Mouse (Mus musculus) heart, adult 2 months (tissue): ENCODE measurements at regions not wholly inside any gene's neighbourhood (a gene's known extent, or its start where the extent isn't known, plus 50 kb on each side); places are given as distances from the start of the nearest gene placed in this dataset.

Source experiments
- DNase-seq, 2 experiments: peaks; one replicate each; pipeline ENCODE4 v3.0.0; 2021
- H3K27ac ChIP-seq: fragments of 200-600 bp; 2 replicates; pipeline ENCODE4 v1.8.1; 2022
- H3K27me3 ChIP-seq: fragments of 200-500 bp; 2 replicates; pipeline ENCODE4 v1.6.1; 2012; ENCODE audit warnings: mild to moderate bottlenecking, low read length, inconsistent platforms, mixed read lengths; ENCODE audit not compliant: control insufficient read depth, insufficient read depth
- H3K36me3 ChIP-seq: fragments of 200-500 bp; 2 replicates; pipeline ENCODE4 v1.6.1; 2012; ENCODE audit warnings: low read length, inconsistent platforms; ENCODE audit not compliant: control insufficient read depth, insufficient read depth
- H3K4me1 ChIP-seq: fragments of 200-500 bp; 2 replicates; pipeline ENCODE4 v1.6.1; 2011; ENCODE audit warnings: low read length; ENCODE audit not compliant: control insufficient read depth, insufficient read depth
- H3K4me3 ChIP-seq: fragments of 200-600 bp; 2 replicates; pipeline ENCODE4 v1.8.1; 2022
- H3K79me2 ChIP-seq: fragments of 200-500 bp; replicated peaks from 2 replicates; pipeline ENCODE4 v1.6.1; 2012; ENCODE audit warnings: mild to moderate bottlenecking, inconsistent platforms, low read length, moderate library complexity, mixed read lengths; ENCODE audit not compliant: control insufficient read depth, insufficient read depth
- H3K9ac ChIP-seq: fragments of 200-500 bp; 2 replicates; pipeline ENCODE4 v1.6.1; 2012; ENCODE audit warnings: low read depth, mild to moderate bottlenecking, control low read depth, inconsistent platforms, low read length, mixed read lengths
- CTCF ChIP-seq: fragments of 200-600 bp; IDR thresholded peaks from 2 replicates; pipeline ENCODE4 v1.8.1; 2022; ENCODE audit warnings: antibody characterized with exemption, mild to moderate bottlenecking, moderate library complexity
- EP300 ChIP-seq: fragments of 200-500 bp; IDR thresholded peaks from 2 replicates; pipeline ENCODE4 v1.6.1; 2011; ENCODE audit warnings: low read depth, low read length, control low read depth; ENCODE audit not compliant: insufficient read depth
- POLR2A ChIP-seq: fragments of 200-500 bp; IDR thresholded peaks from 2 replicates; pipeline ENCODE4 v1.6.1; 2011; ENCODE audit warnings: mild to moderate bottlenecking, low read depth, low read length, control low read depth; ENCODE audit not compliant: insufficient read depth
- WGBS: fragments of 180-500 bp; shearing (Covaris S2); methylation state at CpG from one replicate; pipeline ENCODE4 v1.1.7; 2018; 5-methylcytosine and 5-hydroxymethylcytosine counted together
- intact Hi-C: fragments of 180-260 bp; cut with DNase I; formaldehyde crosslinking; loops from one replicate; pipeline ENCODE4 v1.15.1; 2025

GRCm38 (mm10) chr6:117256099-117256471, 87.8 kb downstream of the Cxcl12 start:
- no peak for DNase-seq
- Histone ChIP-seq H3K27me3 (no peaks in the 10 kb centered on the region), H3K27ac (no peak overlapping the region), H3K4me1 (peaks cover 2% of the 10 kb centered on the region; the same call in 1 of the 2 replicates), H3K79me2 (no peaks in the 10 kb centered on the region), H3K9ac (no peak overlapping the region), H3K36me3 (no peaks in the 10 kb centered on the region), H3K4me3 (no peak overlapping the region)
- 83% methylated on average over 2 of the region's 2 CpGs for WGBS
- TF ChIP-seq POLR2A (no peak), CTCF (no peak), EP300 (no peak)
- intact Hi-C loops, result no loop called here

GRCm38 (mm10) chr6:117257591-117257990, 89.3 kb downstream of the Cxcl12 start:
- Histone ChIP-seq H3K36me3 (no peaks in the 10 kb centered on the region), H3K27me3 (no peaks in the 10 kb centered on the region), H3K79me2 (no peaks in the 10 kb centered on the region), H3K9ac (no peak overlapping the region), H3K27ac (no peak overlapping the region), H3K4me3 (no peak overlapping the region), H3K4me1 (peaks cover 2% of the 10 kb centered on the region; the same call in 1 of the 2 replicates)
- 88% methylated on average over 4 of the region's 4 CpGs for WGBS
- TF ChIP-seq EP300 (no peak), CTCF (no peak), POLR2A (no peak)
- DNase-seq, result no peak
- intact Hi-C loops, result no loop called here

- TF ChIP-seq CTCF (no peak), EP300 (no peak), POLR2A (no peak)
- H3K27me3 ChIP-seq, result no peaks in the 10 kb centered on the region
- no peaks in the 10 kb centered on the region for H3K79me2 ChIP-seq
- H3K9ac ChIP-seq, result no peak overlapping the region
- no peaks in the 10 kb centered on the region for H3K36me3 ChIP-seq
- WGBS, result 30% methylated on average over 1 of the region's 1 CpGs
- intact Hi-C loops, result no loop called here
- H3K27ac ChIP-seq, result no peak overlapping the region
- peaks cover 7% of the 10 kb centered on the region for H3K4me1 ChIP-seq
- no peak overlapping the region for H3K4me3 ChIP-seq
- no peak for DNase-seq
These were observed 99.6 kb downstream of the Cxcl12 start for GRCm38 (mm10) chr6:117267906-117268305.

- H3K79me2 ChIP-seq, result no peaks in the 10 kb centered on the region
- peaks cover 7% of the 10 kb centered on the region for H3K4me1 ChIP-seq
- H3K36me3 ChIP-seq, result no peaks in the 10 kb centered on the region
- WGBS, result 81% methylated on average over 2 of the region's 2 CpGs
- no peak for TF ChIP-seq CTCF
- TF ChIP-seq EP300, result no peak
- TF ChIP-seq POLR2A, result no peak
- no peak overlapping the region for H3K4me3 ChIP-seq
- no peak overlapping the region for H3K27ac ChIP-seq
- intact Hi-C loops, result no loop called here
- no peaks in the 10 kb centered on the region for H3K27me3 ChIP-seq
- H3K9ac ChIP-seq, result no peak overlapping the region
- no peak for DNase-seq
These were observed 100.0 kb downstream of the Cxcl12 start for GRCm38 (mm10) chr6:117268376-117268775.

- Histone ChIP-seq H3K4me3 (no peak overlapping the region), H3K27ac (no peak overlapping the region), H3K79me2 (no peaks in the 10 kb centered on the region), H3K36me3 (no peaks in the 10 kb centered on the region), H3K9ac (no peak overlapping the region), H3K4me1 (peaks cover 7% of the 10 kb centered on the region), H3K27me3 (no peaks in the 10 kb centered on the region)
- TF ChIP-seq POLR2A (no peak), EP300 (no peak), CTCF (no peak)
- WGBS, result 68% methylated on average over 3 of the region's 3 CpGs
- intact Hi-C loops, result no loop called here
- no peak for DNase-seq
These were observed 101.9 kb downstream of the Cxcl12 start for GRCm38 (mm10) chr6:117270261-117270660.

DNA sequence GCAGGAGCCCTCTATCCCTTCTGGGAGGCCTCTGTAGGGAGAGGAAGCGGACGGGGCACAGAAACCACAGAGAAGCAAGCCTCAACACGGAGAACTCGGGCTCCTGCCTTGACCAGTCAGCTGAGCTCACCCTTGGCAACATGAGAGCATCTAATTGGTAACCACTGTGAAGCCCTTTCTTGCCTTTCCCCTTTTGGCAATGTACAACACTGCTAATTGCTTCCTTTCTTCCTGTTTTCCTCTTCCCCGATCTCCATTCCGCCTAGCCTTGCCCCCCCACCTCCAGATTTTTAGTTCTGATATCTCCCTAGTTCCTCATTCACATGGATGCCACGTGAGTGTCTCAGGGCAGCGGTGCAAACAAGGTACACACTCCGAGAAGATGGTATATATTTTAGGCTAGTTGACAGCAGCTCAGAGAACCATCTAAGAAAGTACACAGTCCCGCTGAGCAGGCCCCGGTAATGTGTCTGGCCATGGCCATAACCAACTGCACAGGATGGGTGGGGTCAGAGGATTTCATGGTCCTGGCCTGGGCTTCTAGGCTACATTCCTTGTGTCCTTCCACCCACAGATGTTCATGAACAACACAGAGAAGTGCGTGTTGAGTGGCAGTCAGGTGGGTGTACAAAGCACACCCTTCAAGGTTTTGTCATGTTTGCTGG, 103.4 kb downstream of the Cxcl12 start:
- intact Hi-C loops, result no loop called here
- WGBS, result 67% methylated on average over 12 of the region's 12 CpGs
- no peak overlapping the region for H3K27ac ChIP-seq
- H3K79me2 ChIP-seq, result no peaks in the 10 kb centered on the region
- H3K27me3 ChIP-seq, result no peaks in the 10 kb centered on the region
- H3K4me1 ChIP-seq, result peaks cover 7% of the 10 kb centered on the region
- peak in 1 of 2 experiments; percentile 14 for DNase-seq
- no peak overlapping the region for H3K4me3 ChIP-seq
- TF ChIP-seq EP300, result no peak
- no peak for TF ChIP-seq POLR2A
- no peak for TF ChIP-seq CTCF
- no peaks in the 10 kb centered on the region for H3K36me3 ChIP-seq
- no peak overlapping the region for H3K9ac ChIP-seq
